Mouse (Mus musculus) stomach, postnatal 0 days (tissue): Measurements from ENCODE around the gene Hist2h4. TPM values are rescaled to one million over a fixed set of nuclear protein-coding genes. Genes with fewer than 3 reads are reported as not detected.

ENCODE experiments used
- ATAC-seq: fragments of 200-750 bp; cut with Nextera tagmentation; 2 replicates; pipeline ENCODE4 v1.8.0; 2017; ENCODE audit not compliant: low FRiP score, low TSS enrichment
- DNase-seq: peaks from one replicate; pipeline ENCODE4 v3.0.0-alpha.2; 2016; ENCODE audit warnings: low spot score
- H3K27ac ChIP-seq: fragments of 300-500 bp; sonication (generic); replicated peaks from 2 replicates; pipeline ENCODE4 v1.5.1; 2014; ENCODE audit warnings: mild to moderate bottlenecking, control low read depth
- H3K27me3 ChIP-seq: fragments of 300-500 bp; sonication (generic); 2 replicates; pipeline ENCODE4 v1.6.1; 2014; ENCODE audit warnings: low read length; ENCODE audit not compliant: control insufficient read depth, insufficient read depth
- H3K36me3 ChIP-seq: fragments of 300-500 bp; sonication (generic); 2 replicates; pipeline ENCODE4 v1.6.1; 2014; ENCODE audit warnings: low read length, mixed read lengths; ENCODE audit not compliant: control insufficient read depth, insufficient read depth
- H3K4me1 ChIP-seq: fragments of 300-500 bp; sonication (generic); replicated peaks from 2 replicates; pipeline ENCODE4 v1.6.1; 2014; ENCODE audit warnings: antibody characterized with exemption; ENCODE audit not compliant: control insufficient read depth, insufficient read depth
- H3K4me2 ChIP-seq: fragments of 300-500 bp; sonication (generic); replicated peaks from 2 replicates; pipeline ENCODE4 v1.6.1; 2014; ENCODE audit warnings: low read depth, mild to moderate bottlenecking, control low read depth, moderate library complexity
- H3K4me3 ChIP-seq: fragments of 300-500 bp; sonication (generic); 2 replicates; pipeline ENCODE4 v1.5.1; 2014; ENCODE audit warnings: low read depth, low read length, control low read depth
- H3K9ac ChIP-seq: fragments of 300-500 bp; sonication (generic); 2 replicates; pipeline ENCODE4 v1.6.1; 2014; ENCODE audit warnings: mild to moderate bottlenecking, low read length, control low read depth, mixed read lengths
- H3K9me3 ChIP-seq: fragments of 300-500 bp; sonication (generic); 2 replicates; pipeline ENCODE4 v1.6.1; 2016; ENCODE audit warnings: low read length; ENCODE audit not compliant: control insufficient read depth
- CTCF ChIP-seq: IDR thresholded peaks from 2 replicates; pipeline ENCODE4 v1.5.1; 2016; ENCODE audit warnings: antibody characterized with exemption, low read depth, mild to moderate bottlenecking, moderate library complexity
- EP300 ChIP-seq: optimal IDR thresholded peaks from 2 replicates; pipeline ENCODE3; 2016; ENCODE audit warnings: antibody characterized with exemption
- WGBS: fragments of 180-500 bp; shearing (Covaris S2); extraction: QIAGEN DNeasy Blood & Tissue Kit; methylation state at CpG from one replicate; pipeline ENCODE4 v1.1.7; 2014; 5-methylcytosine and 5-hydroxymethylcytosine counted together
- polyA plus RNA-seq: library from polyadenylated mRNA; unstranded; fragments of >200 nt; fragmentation: Nextera tagmentation; extraction: Ambion mirVana; gene quantifications from 2 replicates; pipeline ENCODE4 v1.2.1, GENCODE M21; 2015

Hist2h4 gene
- polyA plus RNA-seq, 1 experiment from 2014 or later, result 9.8 TPM

GRCm38 (mm10) chr3:96230404-96230803 is 32.7 kb downstream of the Hist2h4 start:
- no peak for ATAC-seq
- WGBS, result 58% methylated on average over 2 of the region's 2 CpGs

GRCm38 (mm10) chr3:96228828-96229227 is 34.3 kb downstream of the Hist2h4 start:
- 60% methylated on average over 2 of the region's 2 CpGs for WGBS
- Histone ChIP-seq H3K27ac (no peak overlapping the region), H3K27me3 (no peaks in the 10 kb centered on the region), H3K4me3 (no peak overlapping the region), H3K4me1 (no peaks in the 10 kb centered on the region), H3K9me3 (no peaks in the 10 kb centered on the region), H3K4me2 (no peak overlapping the region), H3K36me3 (no peaks in the 10 kb centered on the region), H3K9ac (no peak overlapping the region)
- DNase-seq (no peak), ATAC-seq (no peak)
- TF ChIP-seq CTCF, result no peak
- TF ChIP-seq EP300, result no peak

More at GRCm38 (mm10) chr3:96230404-96230803, 32.7 kb downstream of the Hist2h4 start:
- TF ChIP-seq EP300 (no peak), CTCF (no peak)
- Histone ChIP-seq H3K9ac (no peak overlapping the region), H3K4me2 (no peak overlapping the region), H3K4me3 (no peak overlapping the region), H3K4me1 (no peaks in the 10 kb centered on the region), H3K27me3 (no peaks in the 10 kb centered on the region), H3K27ac (no peak overlapping the region), H3K9me3 (no peaks in the 10 kb centered on the region), H3K36me3 (no peaks in the 10 kb centered on the region)
- DNase-seq, result no peak

- ATAC-seq (peak; percentile 46), DNase-seq (no peak)
- H3K27me3 ChIP-seq, result no peaks in the 10 kb centered on the region
- WGBS, result 57% methylated on average over 8 of the region's 8 CpGs
- no peak overlapping the region for H3K9ac ChIP-seq
- no peak overlapping the region for H3K4me3 ChIP-seq
- H3K4me1 ChIP-seq, result 0 out of 2 replicates have a peak, but pooled peaks cover 5% of the 10 kb centered on the region
- H3K36me3 ChIP-seq, result no peaks in the 10 kb centered on the region
- no peak overlapping the region for H3K4me2 ChIP-seq
- H3K27ac ChIP-seq, result no peak overlapping the region
- no peak for TF ChIP-seq EP300
- no peak for TF ChIP-seq CTCF
- no peaks in the 10 kb centered on the region for H3K9me3 ChIP-seq
Measured at GRCm38 (mm10) chr3:96226695-96227648, 36.1 kb downstream of the Hist2h4 start.

- no peak for TF ChIP-seq EP300
- no peak for TF ChIP-seq CTCF
- Histone ChIP-seq H3K27me3 (no peaks in the 10 kb centered on the region), H3K9ac (no peak overlapping the region), H3K36me3 (no peaks in the 10 kb centered on the region), H3K27ac (no peak overlapping the region), H3K4me2 (no peak overlapping the region), H3K4me3 (no peak overlapping the region), H3K9me3 (no peaks in the 10 kb centered on the region), H3K4me1 (0 out of 2 replicates have a peak, but pooled peaks cover 5% of the 10 kb centered on the region)
- 31% methylated on average over 2 of the region's 2 CpGs for WGBS
- DNase-seq (no peak), ATAC-seq (no peak)
Measured at GRCm38 (mm10) chr3:96225421-96225820, 37.7 kb downstream of the Hist2h4 start.

GRCm38 (mm10) chr3:96222774-96223173 is 40.3 kb downstream of the Hist2h4 start:
- peak overlapping the region; percentile 8; the same call in 1 of the 2 replicates for H3K4me2 ChIP-seq
- no peaks in the 10 kb centered on the region for H3K36me3 ChIP-seq
- TF ChIP-seq CTCF, result no peak
- no peak for TF ChIP-seq EP300
- H3K9ac ChIP-seq, result no peak overlapping the region
- H3K27ac ChIP-seq, result no peak overlapping the region
- DNase-seq, result no peak
- ATAC-seq, result no peak
- no peaks in the 10 kb centered on the region for H3K27me3 ChIP-seq
- H3K9me3 ChIP-seq, result no peaks in the 10 kb centered on the region
- WGBS, result 75% methylated on average over 4 of the region's 4 CpGs
- H3K4me3 ChIP-seq, result no peak overlapping the region
- H3K4me1 ChIP-seq, result 0 out of 2 replicates have a peak, but pooled peaks cover 5% of the 10 kb centered on the region

GRCm38 (mm10) chr3:96221640-96222038 is 41.5 kb downstream of the Hist2h4 start:
- Histone ChIP-seq H3K4me3 (peak overlapping the region; percentile 53), H3K9me3 (no peaks in the 10 kb centered on the region), H3K4me1 (0 out of 2 replicates have a peak, but pooled peaks cover 5% of the 10 kb centered on the region), H3K27ac (peak overlapping the region; percentile 97), H3K4me2 (peak overlapping the region; percentile 69), H3K9ac (peak overlapping the region; percentile 60), H3K36me3 (no peaks in the 10 kb centered on the region), H3K27me3 (no peaks in the 10 kb centered on the region)
- 20% methylated on average over 9 of the region's 9 CpGs for WGBS
- TF ChIP-seq CTCF (no peak), EP300 (no peak)
- no peak for ATAC-seq
- DNase-seq, result no peak
